Mouse (Mus musculus): Measurements from ENCODE around the gene Mcf2l. TPM values are rescaled to one million over a fixed set of nuclear protein-coding genes. Genes with fewer than 3 reads are reported as not detected.
A peak's percentile ranks its signal among the peaks of the same experiment; 100 is the strongest.

Gene Mcf2l
- polyA plus RNA-seq, 1 experiment from 2014 or later, result 9.0 TPM

DNA sequence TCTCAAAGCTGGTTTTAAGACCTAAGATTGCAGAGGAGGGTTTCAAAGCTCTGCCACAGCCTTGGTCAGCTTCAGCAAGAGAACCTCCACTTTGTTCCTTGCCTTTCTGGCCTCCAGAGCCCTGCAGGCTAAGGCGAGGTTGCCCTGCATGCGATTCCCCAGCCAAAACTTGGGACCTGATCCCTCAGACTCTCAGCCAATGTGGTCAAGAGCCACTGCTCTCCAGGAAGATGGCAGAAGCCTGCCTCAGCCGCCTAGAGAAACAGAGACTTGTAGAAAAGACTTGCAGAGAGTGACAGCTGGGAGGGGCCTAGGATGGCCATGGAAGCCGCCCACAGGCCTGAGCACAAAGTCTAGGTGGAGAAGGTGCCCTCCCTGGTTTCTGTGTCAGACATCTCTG lies 1.4 kb downstream of the Mcf2l start:
- H3K4me2 ChIP-seq, result no peak overlapping the region
- no peaks in the 10 kb centered on the region for H3K9me3 ChIP-seq (replicated peaks)
- H3K27ac ChIP-seq, result no peak overlapping the region
- ATAC-seq (replicated peaks; ENCODE audit: insufficient number of reproducible peaks, insufficient read depth, low FRiP score, low read depth), result no peak
- no peak overlapping the region for H3K4me3 ChIP-seq
- no peak overlapping the region for H3K9ac ChIP-seq
- peaks cover 27% of the 10 kb centered on the region for H3K4me1 ChIP-seq (replicated peaks)
- H3K36me3 ChIP-seq, result no peaks in the 10 kb centered on the region
- WGBS, result 82% methylated on average over 4 of the region's 4 CpGs
- peaks cover 39% of the 10 kb centered on the region for H3K27me3 ChIP-seq

DNA sequence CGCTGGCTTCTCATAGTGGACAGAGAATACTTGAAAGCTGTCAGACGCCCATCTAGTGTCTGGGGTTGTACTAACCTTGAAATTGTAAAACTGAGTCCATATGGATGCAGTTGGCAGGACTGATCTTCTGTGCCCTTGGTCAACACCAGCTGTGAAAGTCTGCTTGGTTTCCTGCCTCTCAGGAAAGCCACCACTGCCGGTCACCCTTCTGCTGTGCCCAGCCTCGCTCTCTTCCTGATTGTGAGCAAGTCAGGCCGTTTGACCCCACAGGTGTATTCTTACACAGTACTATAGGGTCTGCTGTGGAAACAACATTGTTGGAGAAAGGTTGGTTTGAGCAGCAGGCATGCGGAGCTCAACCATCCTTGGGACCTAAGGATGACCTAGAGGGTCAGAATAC lies 3.5 kb downstream of the Mcf2l start:
- no peak for ATAC-seq (replicated peaks; ENCODE audit: insufficient number of reproducible peaks, insufficient read depth, low FRiP score, low read depth)
- H3K4me1 ChIP-seq (replicated peaks), result peaks cover 19% of the 10 kb centered on the region
- WGBS, result 80% methylated on average over 6 of the region's 6 CpGs
- no peaks in the 10 kb centered on the region for H3K36me3 ChIP-seq
- H3K4me2 ChIP-seq, result no peak overlapping the region
- H3K9ac ChIP-seq, result no peak overlapping the region
- H3K4me3 ChIP-seq, result no peak overlapping the region
- H3K27me3 ChIP-seq, result peaks cover 32% of the 10 kb centered on the region
- H3K9me3 ChIP-seq (replicated peaks), result no peaks in the 10 kb centered on the region
- no peak overlapping the region for H3K27ac ChIP-seq

DNA sequence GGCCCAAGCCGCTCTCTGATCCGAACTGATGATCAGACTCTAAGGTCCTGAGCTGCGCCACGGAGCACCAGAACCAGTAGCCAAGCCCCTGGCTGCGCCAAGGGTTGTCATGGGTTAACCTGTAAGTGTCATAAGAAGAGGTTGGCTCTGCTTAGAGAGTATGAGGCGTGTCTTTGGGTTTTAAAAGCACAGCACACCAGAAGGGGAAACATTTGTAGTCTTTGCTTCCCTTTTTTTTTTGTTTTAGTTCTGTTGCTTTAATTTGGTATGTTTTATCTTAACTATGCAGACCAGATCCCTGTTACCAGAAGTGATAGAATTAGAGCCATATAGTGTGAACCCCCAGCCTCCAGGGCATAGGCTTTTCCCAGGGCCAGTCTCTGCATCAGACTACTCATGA lies 6.6 kb downstream of the Mcf2l start:
- ATAC-seq (replicated peaks; ENCODE audit: insufficient number of reproducible peaks, insufficient read depth, low FRiP score, low read depth), result no peak
- H3K4me1 ChIP-seq (replicated peaks), result peaks cover 19% of the 10 kb centered on the region
- H3K4me2 ChIP-seq, result no peak overlapping the region
- no peaks in the 10 kb centered on the region for H3K9me3 ChIP-seq (replicated peaks)
- H3K9ac ChIP-seq, result no peak overlapping the region
- H3K27me3 ChIP-seq, result peaks cover 7% of the 10 kb centered on the region; the same call in 1 of the 2 replicates
- H3K4me3 ChIP-seq, result no peak overlapping the region
- no peak overlapping the region for H3K27ac ChIP-seq
- no peaks in the 10 kb centered on the region for H3K36me3 ChIP-seq
- 90% methylated on average over 6 of the region's 6 CpGs for WGBS

DNA sequence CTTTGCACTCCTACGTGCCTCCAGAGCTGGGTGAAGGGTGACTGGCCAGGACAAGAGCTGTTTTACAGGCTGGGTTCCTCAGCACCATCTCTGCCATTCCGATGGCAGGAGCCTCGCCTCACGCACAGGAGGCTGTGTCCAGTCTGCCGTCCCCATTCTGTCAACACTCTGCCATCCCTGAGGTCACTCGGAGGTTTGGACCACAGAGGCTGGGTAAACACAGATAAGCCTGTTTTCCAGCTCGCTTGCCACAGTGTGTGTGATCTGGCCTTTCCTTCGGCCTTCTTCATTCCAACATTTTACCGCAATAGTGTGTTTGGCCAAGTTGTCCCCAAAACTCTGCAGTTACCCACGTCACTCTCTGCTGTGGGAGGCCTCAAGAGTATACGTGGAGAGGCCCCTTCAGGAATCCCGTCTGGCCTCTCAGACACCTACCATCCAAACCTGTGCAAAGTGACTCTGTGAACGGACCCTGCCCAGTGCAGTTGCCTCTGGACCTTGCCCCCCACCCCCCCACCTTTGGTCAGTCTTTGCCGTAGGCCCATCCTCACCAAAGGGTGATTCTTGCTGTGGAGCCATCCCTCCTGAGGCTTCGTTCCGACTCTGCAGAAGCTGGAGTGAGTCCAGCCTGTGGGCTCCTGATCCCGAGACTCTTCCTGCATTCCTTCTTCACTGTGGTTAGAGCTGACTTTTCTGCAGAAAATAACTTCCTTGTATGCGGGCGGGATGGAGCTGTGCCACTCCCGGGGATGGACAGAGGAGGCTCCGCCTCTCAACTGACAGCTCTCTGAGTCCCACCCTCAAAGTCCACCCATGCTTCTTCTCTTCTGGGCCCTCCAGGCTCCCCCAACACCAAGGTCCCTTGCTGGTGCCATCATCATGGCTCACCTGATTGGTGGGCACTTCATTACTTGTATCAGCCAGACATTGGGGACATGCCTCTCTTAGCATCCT lies 9.7 kb downstream of the Mcf2l start:
- no peaks in the 10 kb centered on the region for H3K9me3 ChIP-seq (replicated peaks)
- no peaks in the 10 kb centered on the region for H3K36me3 ChIP-seq
- 0 out of 2 replicates have a peak, but pooled peaks have one; percentile 24 for ATAC-seq (replicated peaks; ENCODE audit: insufficient number of reproducible peaks, insufficient read depth, low FRiP score, low read depth)
- H3K27me3 ChIP-seq, result no peaks in the 10 kb centered on the region
- no peak overlapping the region for H3K27ac ChIP-seq
- H3K9ac ChIP-seq, result no peak overlapping the region; the same call in 1 of the 2 replicates
- peaks cover 19% of the 10 kb centered on the region for H3K4me1 ChIP-seq (replicated peaks)
- no peak overlapping the region for H3K4me2 ChIP-seq
- 36% methylated on average over 21 of the region's 21 CpGs for WGBS
- no peak overlapping the region for H3K4me3 ChIP-seq

DNA sequence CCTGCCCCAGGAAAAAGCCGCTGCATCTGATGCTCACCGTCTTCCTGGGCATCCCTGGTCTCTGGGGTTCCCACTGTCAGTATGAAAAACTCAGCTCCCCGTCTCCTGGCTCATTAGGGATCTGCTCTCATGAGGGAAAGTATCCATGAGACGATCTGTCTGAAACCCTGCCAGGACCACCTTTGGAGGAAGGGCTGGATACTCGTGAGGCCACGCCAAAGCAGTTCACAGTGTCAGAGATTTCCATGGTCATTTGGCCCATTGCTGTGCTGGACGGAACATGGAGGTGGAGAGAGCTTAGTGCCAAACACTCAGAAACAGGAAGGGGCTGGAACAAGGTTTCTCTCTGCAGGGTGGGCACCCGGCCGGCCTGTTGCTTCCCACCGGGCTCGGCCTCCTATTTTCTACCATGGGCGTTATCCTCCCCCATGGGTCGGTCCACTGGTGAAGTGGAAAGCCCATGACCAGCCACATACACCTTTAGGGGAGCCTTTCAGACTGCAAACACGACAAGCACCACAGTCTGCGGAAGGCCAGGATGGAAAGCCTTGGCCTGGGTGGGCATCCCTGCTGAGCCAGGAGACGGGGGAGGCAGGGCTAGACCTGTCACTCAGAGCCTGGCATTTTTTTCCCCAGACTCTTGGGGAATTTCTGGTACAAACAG lies 14.3 kb downstream of the Mcf2l start:
- no peak overlapping the region for H3K4me2 ChIP-seq
- 0 out of 2 replicates have a peak, but pooled peaks cover 5% of the 10 kb centered on the region for H3K27me3 ChIP-seq
- H3K27ac ChIP-seq, result no peak overlapping the region
- peaks cover 8% of the 10 kb centered on the region for H3K4me1 ChIP-seq (replicated peaks)
- H3K9ac ChIP-seq, result no peak overlapping the region
- 83% methylated on average over 16 of the region's 16 CpGs for WGBS
- no peaks in the 10 kb centered on the region for H3K9me3 ChIP-seq (replicated peaks)
- no peak overlapping the region for H3K4me3 ChIP-seq
- no peaks in the 10 kb centered on the region for H3K36me3 ChIP-seq
- ATAC-seq (replicated peaks; ENCODE audit: insufficient number of reproducible peaks, insufficient read depth, low FRiP score, low read depth), result no peak

DNA sequence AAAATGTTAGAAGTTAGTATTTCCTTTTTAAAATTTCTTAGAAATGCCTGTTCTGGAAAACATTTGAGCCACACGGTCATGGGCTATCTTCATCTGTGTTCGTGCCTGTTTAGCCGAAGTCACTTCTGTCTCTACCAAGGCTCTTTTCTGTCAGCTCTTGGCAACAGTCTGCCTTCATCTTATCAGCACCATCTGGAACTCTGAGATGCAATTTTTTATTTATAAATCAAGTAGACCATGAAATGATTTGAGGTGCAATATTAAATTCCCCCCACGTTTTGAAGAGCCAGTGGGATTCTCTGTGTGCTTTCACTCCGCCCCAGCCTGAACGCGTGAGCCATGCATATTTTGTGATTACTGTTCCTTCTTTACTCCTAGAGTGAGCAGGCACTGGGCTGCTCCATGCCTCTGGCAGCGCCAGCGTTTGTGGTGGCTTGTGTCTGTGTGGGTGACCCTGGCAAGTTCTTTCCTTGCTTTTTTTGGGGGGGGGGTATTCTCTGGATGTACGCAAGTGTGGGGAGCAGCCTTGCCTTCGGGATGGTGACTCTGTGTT lies 15.5 kb downstream of the Mcf2l start:
- H3K27ac ChIP-seq, result no peak overlapping the region
- no peak overlapping the region for H3K4me2 ChIP-seq
- no peaks in the 10 kb centered on the region for H3K36me3 ChIP-seq
- no peak overlapping the region for H3K4me3 ChIP-seq
- H3K9me3 ChIP-seq (replicated peaks), result no peaks in the 10 kb centered on the region
- ATAC-seq (replicated peaks; ENCODE audit: insufficient number of reproducible peaks, insufficient read depth, low FRiP score, low read depth), result no peak
- 0 out of 2 replicates have a peak, but pooled peaks cover 5% of the 10 kb centered on the region for H3K27me3 ChIP-seq
- no peaks in the 10 kb centered on the region for H3K4me1 ChIP-seq (replicated peaks)
- no peak overlapping the region for H3K9ac ChIP-seq
- 78% methylated on average over 11 of the region's 11 CpGs for WGBS

DNA sequence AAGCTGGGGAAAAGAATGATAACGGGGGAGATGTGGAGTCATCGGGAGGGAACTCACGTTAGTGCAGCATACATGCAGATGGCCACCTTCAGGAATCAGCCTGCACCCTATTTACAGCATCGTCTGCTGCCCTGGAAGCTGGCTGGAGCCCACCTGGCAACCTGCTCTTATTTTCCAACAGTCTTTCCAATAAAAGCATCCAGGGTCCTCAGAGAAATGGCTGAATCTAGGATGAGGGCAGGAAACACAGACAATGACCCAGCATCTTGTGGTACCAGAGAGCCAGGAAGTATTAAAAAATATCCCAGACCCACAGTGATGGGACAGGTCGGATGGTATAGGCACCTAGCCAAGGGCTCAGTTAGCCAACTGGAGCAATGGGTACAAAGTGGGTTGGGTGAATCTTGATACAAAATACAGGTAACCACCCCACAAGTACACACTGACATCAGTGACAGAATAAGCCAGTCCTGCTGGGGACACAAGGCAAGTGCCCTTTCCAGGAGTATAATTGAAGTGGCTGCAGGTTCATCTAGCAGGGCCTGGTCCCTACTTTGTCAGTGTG lies 19.4 kb downstream of the Mcf2l start:
- WGBS, result 56% methylated on average over 5 of the region's 5 CpGs
- no peaks in the 10 kb centered on the region for H3K9me3 ChIP-seq (replicated peaks)
- no peak for ATAC-seq (replicated peaks; ENCODE audit: insufficient number of reproducible peaks, insufficient read depth, low FRiP score, low read depth)
- H3K4me3 ChIP-seq, result no peak overlapping the region
- H3K27ac ChIP-seq, result no peak overlapping the region
- peaks cover 11% of the 10 kb centered on the region; the same call in 1 of the 2 replicates for H3K4me1 ChIP-seq (replicated peaks)
- H3K4me2 ChIP-seq, result no peak overlapping the region
- H3K27me3 ChIP-seq, result 0 out of 2 replicates have a peak, but pooled peaks cover 5% of the 10 kb centered on the region
- no peaks in the 10 kb centered on the region for H3K36me3 ChIP-seq
- no peak overlapping the region for H3K9ac ChIP-seq

DNA sequence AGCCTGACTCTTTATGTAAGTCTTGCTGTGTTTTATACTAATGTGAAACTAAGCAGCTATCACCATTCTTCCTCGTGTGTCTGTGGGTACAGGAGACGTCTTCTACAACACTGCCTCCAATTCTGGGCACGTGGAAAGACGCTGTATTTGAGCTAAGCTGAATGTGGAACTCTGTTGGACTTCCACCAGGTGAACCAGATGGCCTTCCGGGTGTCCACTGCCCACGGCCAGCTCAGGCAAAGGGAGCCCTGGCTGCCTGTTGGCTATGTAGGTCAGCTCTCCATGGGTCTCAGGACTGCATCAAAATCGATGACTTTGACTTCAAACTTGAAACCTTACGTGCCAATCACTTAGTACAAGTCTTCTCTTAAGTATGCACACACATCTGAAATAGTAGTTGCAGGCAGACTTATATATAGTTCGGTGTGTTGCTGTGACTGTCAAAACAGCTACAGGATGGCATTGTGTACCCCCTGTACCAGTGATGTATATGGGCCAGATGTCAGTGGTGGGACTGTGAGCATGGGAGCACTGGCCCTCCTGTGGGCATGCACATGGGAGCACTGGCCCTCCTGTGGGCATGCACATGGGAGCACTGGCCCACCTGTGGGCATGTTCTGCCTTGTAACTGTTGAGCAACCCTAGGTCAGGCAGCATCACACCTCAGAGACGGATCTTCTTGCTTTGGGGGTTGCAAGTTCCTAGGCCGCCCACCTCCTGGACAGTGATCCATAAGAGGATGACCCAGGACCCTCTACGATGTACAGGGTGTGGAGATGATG lies 20.4 kb downstream of the Mcf2l start:
- no peaks in the 10 kb centered on the region for H3K36me3 ChIP-seq
- H3K4me3 ChIP-seq, result no peak overlapping the region
- no peaks in the 10 kb centered on the region for H3K9me3 ChIP-seq (replicated peaks)
- 0 out of 2 replicates have a peak, but pooled peaks cover 5% of the 10 kb centered on the region for H3K27me3 ChIP-seq
- no peak for ATAC-seq (replicated peaks; ENCODE audit: insufficient number of reproducible peaks, insufficient read depth, low FRiP score, low read depth)
- WGBS, result 77% methylated on average over 12 of the region's 12 CpGs
- H3K27ac ChIP-seq, result no peak overlapping the region
- H3K4me2 ChIP-seq, result no peak overlapping the region
- H3K9ac ChIP-seq, result no peak overlapping the region
- peaks cover 11% of the 10 kb centered on the region; the same call in 1 of the 2 replicates for H3K4me1 ChIP-seq (replicated peaks)

DNA sequence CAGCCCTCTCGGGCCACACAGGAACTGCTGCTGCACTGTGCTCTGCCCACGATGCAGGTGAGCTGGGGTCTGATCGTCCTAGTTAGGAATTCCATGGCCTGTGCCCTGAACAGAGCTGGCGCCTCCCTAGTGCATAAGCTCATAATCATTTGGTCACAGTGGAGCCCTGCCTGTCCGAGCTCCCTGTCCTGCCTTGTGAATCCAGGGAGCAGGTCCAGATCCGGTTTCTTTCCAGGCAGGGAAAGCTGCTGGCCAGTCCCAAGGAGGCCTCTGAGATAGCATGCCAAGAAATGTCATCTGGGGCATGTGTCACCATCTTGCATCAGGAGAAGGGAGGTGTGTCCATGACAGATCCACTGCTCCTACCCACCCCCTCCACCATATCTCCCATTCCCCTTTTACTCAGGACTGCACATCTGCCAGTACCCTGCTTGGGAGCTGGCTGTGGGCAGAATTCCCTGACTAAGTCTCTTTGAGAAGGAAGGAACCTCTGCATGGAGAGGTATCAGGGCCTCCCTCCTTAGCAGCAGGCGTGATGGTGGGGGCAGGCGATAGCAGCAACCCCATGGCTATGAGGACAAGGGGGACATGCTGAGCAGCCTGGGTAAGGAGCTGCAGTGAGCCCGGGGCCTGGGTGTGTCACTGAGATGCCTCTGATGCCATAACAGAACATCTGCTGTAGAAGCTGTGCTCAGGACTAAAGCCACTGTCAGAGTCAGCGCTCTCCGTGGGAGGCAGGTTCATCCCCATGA lies 21.4 kb downstream of the Mcf2l start:
- H3K4me3 ChIP-seq, result no peak overlapping the region
- H3K9ac ChIP-seq, result no peak overlapping the region
- H3K4me1 ChIP-seq (replicated peaks), result peaks cover 11% of the 10 kb centered on the region; the same call in 1 of the 2 replicates
- no peak for ATAC-seq (replicated peaks; ENCODE audit: insufficient number of reproducible peaks, insufficient read depth, low FRiP score, low read depth)
- H3K4me2 ChIP-seq, result no peak overlapping the region
- whole genome bisulfite sequencing, result 72% methylated on average over 11 of the region's 11 CpGs
- H3K36me3 ChIP-seq, result no peaks in the 10 kb centered on the region
- 0 out of 2 replicates have a peak, but pooled peaks cover 5% of the 10 kb centered on the region for H3K27me3 ChIP-seq
- no peak overlapping the region for H3K27ac ChIP-seq
- H3K9me3 ChIP-seq (replicated peaks), result no peaks in the 10 kb centered on the region

DNA sequence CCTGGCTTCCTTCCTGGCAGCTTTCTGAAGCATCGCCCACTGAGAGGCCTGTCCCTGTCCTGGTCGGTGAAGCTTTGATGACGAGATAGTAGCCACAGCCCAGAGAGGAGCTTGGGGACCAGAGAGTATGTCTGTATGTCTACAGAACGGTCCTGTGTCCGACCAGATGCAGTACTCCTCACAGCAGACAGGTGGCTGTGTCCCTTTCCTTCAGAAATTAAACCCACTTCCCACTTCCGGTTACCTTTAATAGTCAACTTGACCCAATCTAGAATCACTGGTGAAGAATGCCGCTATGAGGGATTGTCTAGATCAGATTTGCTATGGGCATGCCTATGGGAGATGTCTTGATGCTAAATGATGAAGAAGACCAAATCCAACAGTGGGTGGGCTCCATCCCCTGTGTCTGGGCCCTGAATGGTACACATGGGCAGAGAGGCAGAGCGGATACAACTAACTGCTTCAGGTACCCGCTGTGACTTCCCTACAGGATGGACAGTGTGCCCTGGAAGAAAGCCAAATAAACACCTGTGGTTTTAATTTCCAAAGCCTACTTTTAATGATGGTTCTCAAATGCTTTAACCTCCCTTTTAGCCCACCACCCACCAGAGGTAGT lies 22.0 kb downstream of the Mcf2l start:
- Histone ChIP-seq H3K36me3 (no peaks in the 10 kb centered on the region), H3K4me1 (replicated peaks) (peaks cover 11% of the 10 kb centered on the region; the same call in 1 of the 2 replicates), H3K27me3 (0 out of 2 replicates have a peak, but pooled peaks cover 5% of the 10 kb centered on the region), H3K4me3 (no peak overlapping the region), H3K9ac (no peak overlapping the region), H3K27ac (no peak overlapping the region), H3K9me3 (replicated peaks) (no peaks in the 10 kb centered on the region), H3K4me2 (no peak overlapping the region)
- no peak for ATAC-seq (replicated peaks; ENCODE audit: insufficient number of reproducible peaks, insufficient read depth, low FRiP score, low read depth)
- WGBS, result 64% methylated on average over 9 of the region's 9 CpGs
